Mouse (Mus musculus): Measurements from ENCODE around the gene Btg4. TPM values are rescaled to one million over a fixed set of nuclear protein-coding genes. Genes with fewer than 3 reads are reported as not detected.

Btg4 gene
- total RNA-seq, 2 experiments from 2014 or later = not detected

GRCm38 (mm10) chr9:51152079-51152752 lies 91.5 kb downstream of the Btg4 start:
- no peak for ATAC-seq (replicated peaks; ENCODE audit: low FRiP score, poor library complexity, severe bottlenecking)

GRCm38 (mm10) chr9:51161771-51162388 lies 101.2 kb downstream of the Btg4 start:
- no peak for ATAC-seq (replicated peaks; ENCODE audit: low FRiP score, poor library complexity, severe bottlenecking)

GRCm38 (mm10) chr9:51163989-51164388 lies 103.3 kb downstream of the Btg4 start:
- ATAC-seq (replicated peaks; ENCODE audit: low FRiP score, poor library complexity, severe bottlenecking) = no peak

GRCm38 (mm10) chr9:51165312-51166180 lies 104.8 kb downstream of the Btg4 start, which contains the start of gene Gm32742:
Gm32742 (minus strand) TSS chr9:51165517.
- no peak for ATAC-seq (replicated peaks; ENCODE audit: low FRiP score, poor library complexity, severe bottlenecking)

- no peak for ATAC-seq (replicated peaks; ENCODE audit: low FRiP score, poor library complexity, severe bottlenecking)
Observed at GRCm38 (mm10) chr9:51167954-51168353, 107.3 kb downstream of the Btg4 start.

- ATAC-seq (replicated peaks; ENCODE audit: low FRiP score, poor library complexity, severe bottlenecking) = no peak
Observed at GRCm38 (mm10) chr9:51168698-51169097, 108.0 kb downstream of the Btg4 start.

- ATAC-seq (replicated peaks; ENCODE audit: low FRiP score, poor library complexity, severe bottlenecking) = no peak
Observed at GRCm38 (mm10) chr9:51169133-51169532, 108.4 kb downstream of the Btg4 start.

Other genes starting within 250 kb of the Btg4 start
- gene Ppp2r1b, start 215.6 kb upstream of the Btg4 start, total RNA-seq (2015; ENCODE audit: low replicate concordance) = 43.5 and 61.5 TPM in 2 replicates
- 71.8 and 77.1 TPM in 2 replicates for gene Ppp2r1b, start 215.6 kb upstream of the Btg4 start, total RNA-seq (2017; ENCODE audit: low replicate concordance)
- gene Sik2, start 51.8 kb upstream of the Btg4 start, total RNA-seq (2015; ENCODE audit: low replicate concordance) = 47.6 and 53.6 TPM in 2 replicates
- gene Sik2, start 51.8 kb upstream of the Btg4 start, total RNA-seq (2017; ENCODE audit: low replicate concordance) = 57.9 and 60.9 TPM in 2 replicates
- 0.58 and 0.63 TPM in 2 replicates for gene Layn, start 16.2 kb downstream of the Btg4 start, total RNA-seq (2015; ENCODE audit: low replicate concordance)
- 9.3 TPM in 1 of 2 replicates, not detected in the other for gene Layn, start 16.2 kb downstream of the Btg4 start, total RNA-seq (2017; ENCODE audit: low replicate concordance)
- gene 4833427G06Rik, start 41.2 kb downstream of the Btg4 start, total RNA-seq (2015; ENCODE audit: low replicate concordance) = not detected in 2 replicates
- gene 4833427G06Rik, start 41.2 kb downstream of the Btg4 start, total RNA-seq (2017; ENCODE audit: low replicate concordance) = not detected in 2 replicates
- gene Gm32742, start 104.6 kb downstream of the Btg4 start, total RNA-seq (2015; ENCODE audit: low replicate concordance) = not detected in 2 replicates
- not detected in 2 replicates for gene Gm32742, start 104.6 kb downstream of the Btg4 start, total RNA-seq (2017; ENCODE audit: low replicate concordance)
- gene Pou2af1, start 152.8 kb downstream of the Btg4 start, total RNA-seq (2015; ENCODE audit: low replicate concordance) = 3.7 and 4.8 TPM in 2 replicates
- gene Pou2af1, start 152.8 kb downstream of the Btg4 start, total RNA-seq (2017; ENCODE audit: low replicate concordance) = 0.09 and 1.4 TPM in 2 replicates
- gene Colca2, start 217.7 kb downstream of the Btg4 start, total RNA-seq (2015; ENCODE audit: low replicate concordance) = not detected in 2 replicates
- gene Colca2, start 217.7 kb downstream of the Btg4 start, total RNA-seq (2017; ENCODE audit: low replicate concordance) = not detected in 2 replicates